Mouse (Mus musculus) cerebellum, adult 11-12 months (tissue): ENCODE data around the gene Ccnl2.

ENCODE experiments used
- DNase-seq: peaks from one replicate; pipeline ENCODE4 v3.0.0; 2022

The Ccnl2 gene

GRCm38 (mm10) chr4:155871404-155871803 lies 59.1 kb downstream of the Ccnl2 start:
- no peak for DNase-seq
